Mouse (Mus musculus): ENCODE results near the gene Tgfb1.

DNA sequence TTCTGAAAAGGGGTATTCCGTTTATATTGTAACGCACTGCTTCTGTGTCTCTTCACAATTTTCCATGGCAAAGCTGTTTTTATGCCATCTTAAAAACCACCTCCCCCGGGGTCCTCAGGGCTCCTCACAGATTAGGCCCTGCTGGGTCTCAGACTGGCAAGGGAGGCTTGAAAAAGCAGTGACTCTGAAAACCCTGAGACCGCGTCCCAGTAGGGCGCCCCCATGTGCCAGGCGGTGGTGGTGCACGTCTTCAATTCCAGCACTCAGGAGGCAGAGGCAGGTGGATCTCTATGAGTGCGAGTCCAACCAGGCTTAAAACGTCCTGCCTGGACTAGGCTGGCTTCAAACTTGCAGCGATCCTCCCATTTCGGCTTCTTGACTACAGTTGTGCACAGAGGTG lies 13.9 kb downstream of the Tgfb1 start:
- TF ChIP-seq CTCF (IDR thresholded peaks at IDR 0.05; ENCODE audit: borderline replicate concordance, insufficient read depth, low read length) (no peak), POLR2A (IDR thresholded peaks at IDR 0.05; ENCODE audit: low read depth, low read length) (no peak)
